Mouse (Mus musculus) kidney, embryonic 14.5 days (tissue): ENCODE measurements around the gene Pard3. TPM values are rescaled to one million over a fixed set of nuclear protein-coding genes. Genes with fewer than 3 reads are reported as not detected.
A peak's percentile ranks its signal among the peaks of the same experiment; 100 is the strongest.

Experiments used
- ATAC-seq: fragments of 200-750 bp; cut with Nextera tagmentation; 2 replicates; pipeline ENCODE4 v1.8.0; 2017; ENCODE audit warnings: moderate number of reproducible peaks, mild to moderate bottlenecking, moderate TSS enrichment, moderate library complexity; ENCODE audit not compliant: low FRiP score, low TSS enrichment
- H3K27ac ChIP-seq: fragments of 300-500 bp; sonication (generic); 2 replicates; pipeline ENCODE4 v1.5.1; 2014; ENCODE audit warnings: low read depth, mild to moderate bottlenecking, low read length, moderate library complexity, mixed read lengths
- H3K27me3 ChIP-seq: fragments of 300-500 bp; sonication (generic); 2 replicates; pipeline ENCODE4 v1.6.1; 2014; ENCODE audit warnings: mild to moderate bottlenecking, low read length; ENCODE audit not compliant: control insufficient read depth, insufficient read depth
- H3K36me3 ChIP-seq: fragments of 300-500 bp; sonication (generic); 2 replicates; pipeline ENCODE4 v1.6.1; 2014; ENCODE audit warnings: low read length, mixed read lengths; ENCODE audit not compliant: control insufficient read depth, insufficient read depth
- H3K4me1 ChIP-seq: fragments of 300-500 bp; sonication (generic); 2 replicates; pipeline ENCODE4 v1.6.1; 2014; ENCODE audit warnings: low read length, mixed read lengths; ENCODE audit not compliant: control insufficient read depth, insufficient read depth
- H3K4me2 ChIP-seq: fragments of 300-500 bp; sonication (generic); replicated peaks from 2 replicates; pipeline ENCODE4 v1.6.1; 2014; ENCODE audit warnings: low read depth, mild to moderate bottlenecking, low read length
- H3K4me3 ChIP-seq: fragments of 300-500 bp; sonication (generic); 2 replicates; pipeline ENCODE4 v1.5.1; 2014; ENCODE audit warnings: mild to moderate bottlenecking, low read length
- H3K9ac ChIP-seq: fragments of 300-500 bp; sonication (generic); 2 replicates; pipeline ENCODE4 v1.6.1; 2014; ENCODE audit warnings: low read depth, mild to moderate bottlenecking, low read length, moderate library complexity
- H3K9me3 ChIP-seq: fragments of 300-500 bp; sonication (generic); 2 replicates; pipeline ENCODE4 v1.6.1; 2016; ENCODE audit warnings: low read length; ENCODE audit not compliant: control insufficient read depth
- WGBS: fragments of 180-500 bp; shearing (Covaris S2); extraction: QIAGEN DNeasy Blood & Tissue Kit; methylation state at CpG from one replicate; pipeline ENCODE4 v1.1.7; 2014; 5-methylcytosine and 5-hydroxymethylcytosine counted together
- polyA plus RNA-seq: library from polyadenylated mRNA; unstranded; fragments of >200 nt; fragmentation: Nextera tagmentation; extraction: Ambion mirVana; gene quantifications from 2 replicates; pipeline ENCODE4 v1.2.1, GENCODE M21; 2014

The Pard3 gene
- polyA plus RNA-seq, 1 experiment from 2014 or later: 36.9 TPM

DNA sequence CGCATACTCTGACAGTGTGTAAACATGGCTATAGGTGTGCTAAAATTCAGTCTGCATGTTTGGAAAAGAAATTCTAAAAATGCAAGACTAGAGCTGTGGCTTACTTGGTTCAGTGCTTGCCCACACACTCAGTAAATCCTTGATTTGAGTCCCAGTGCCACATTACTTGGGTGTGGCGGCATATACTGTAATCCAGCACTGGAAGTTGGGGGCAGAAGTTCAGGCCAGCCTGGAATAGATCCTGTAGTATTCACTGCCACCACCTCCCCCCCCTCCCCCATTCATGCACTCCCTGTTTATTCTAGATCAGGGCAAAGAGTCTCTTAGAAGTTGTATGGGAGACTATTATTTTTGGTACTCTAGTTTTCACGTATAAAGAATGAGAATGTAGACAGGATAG, 52.1 kb downstream of the Pard3 start:
- Histone ChIP-seq H3K4me1 (0 out of 2 replicates have a peak, but pooled peaks cover 6% of the 10 kb centered on the region), H3K36me3 (no peaks in the 10 kb centered on the region), H3K4me3 (no peak overlapping the region), H3K4me2 (no peak overlapping the region), H3K9ac (no peak overlapping the region), H3K27me3 (no peaks in the 10 kb centered on the region), H3K9me3 (no peaks in the 10 kb centered on the region), H3K27ac (no peak overlapping the region)
- ATAC-seq: no peak
- WGBS: 81% methylated on average over 3 of the region's 3 CpGs

DNA sequence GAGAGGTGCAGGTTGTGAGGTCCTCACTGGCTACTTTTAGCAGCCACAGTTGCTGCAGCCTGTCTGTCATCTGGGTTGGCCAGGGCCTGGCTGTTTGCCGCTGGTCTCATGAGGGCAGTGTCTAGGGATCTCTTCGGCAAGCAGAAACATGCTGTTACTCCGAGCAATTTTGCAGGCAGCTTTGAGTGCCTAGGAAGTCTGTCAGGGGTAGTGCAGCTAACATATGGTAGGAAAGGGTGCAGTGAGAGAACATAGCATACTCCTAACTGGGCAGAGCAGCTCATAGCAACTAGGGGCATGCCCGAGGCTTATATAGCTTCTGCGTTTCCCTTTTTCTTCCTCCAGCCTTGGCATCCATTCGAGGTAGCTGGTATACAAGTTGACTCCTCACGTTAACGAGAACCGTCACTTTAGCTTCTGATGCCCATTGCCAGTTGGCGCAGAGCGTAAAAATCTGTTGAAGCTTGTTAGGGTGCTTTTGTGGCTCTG, 54.7 kb downstream of the Pard3 start:
- WGBS: 82% methylated on average over 11 of the region's 11 CpGs
- H3K4me3 ChIP-seq: no peak overlapping the region
- no peak overlapping the region for H3K4me2 ChIP-seq
- H3K27ac ChIP-seq: no peak overlapping the region
- H3K4me1 ChIP-seq: no peaks in the 10 kb centered on the region; the same call in 1 of the 2 replicates
- no peak for ATAC-seq
- H3K9me3 ChIP-seq: no peaks in the 10 kb centered on the region
- H3K36me3 ChIP-seq: no peaks in the 10 kb centered on the region
- H3K27me3 ChIP-seq: no peaks in the 10 kb centered on the region
- H3K9ac ChIP-seq: no peak overlapping the region

DNA sequence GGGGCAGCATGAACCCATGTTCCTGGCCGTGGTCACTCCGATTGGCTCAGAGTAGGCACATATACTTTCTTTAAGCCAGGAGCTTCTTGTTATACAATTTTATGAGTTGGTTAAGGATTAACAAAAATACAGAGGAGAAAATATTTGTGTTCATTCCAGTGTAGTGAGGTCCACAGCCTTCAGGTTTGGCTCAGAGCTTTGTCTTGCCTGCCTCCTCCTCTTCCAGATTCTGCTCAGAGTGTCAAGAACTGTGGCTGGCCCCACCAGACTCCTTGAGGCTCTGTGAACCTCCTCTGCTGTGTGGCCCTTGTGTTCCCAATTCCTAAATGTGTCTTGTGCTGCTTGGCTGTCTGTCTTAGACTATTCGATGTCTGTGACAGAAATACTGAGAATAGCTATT, 59.7 kb downstream of the Pard3 start:
- H3K4me2 ChIP-seq: no peak overlapping the region
- no peak overlapping the region for H3K9ac ChIP-seq
- no peaks in the 10 kb centered on the region for H3K9me3 ChIP-seq
- H3K4me1 ChIP-seq: peaks cover 22% of the 10 kb centered on the region; the same call in 1 of the 2 replicates
- WGBS: 85% methylated on average over 3 of the region's 3 CpGs
- no peaks in the 10 kb centered on the region for H3K36me3 ChIP-seq
- no peak for ATAC-seq
- H3K27ac ChIP-seq: no peak overlapping the region
- no peak overlapping the region for H3K4me3 ChIP-seq
- H3K27me3 ChIP-seq: no peaks in the 10 kb centered on the region

DNA sequence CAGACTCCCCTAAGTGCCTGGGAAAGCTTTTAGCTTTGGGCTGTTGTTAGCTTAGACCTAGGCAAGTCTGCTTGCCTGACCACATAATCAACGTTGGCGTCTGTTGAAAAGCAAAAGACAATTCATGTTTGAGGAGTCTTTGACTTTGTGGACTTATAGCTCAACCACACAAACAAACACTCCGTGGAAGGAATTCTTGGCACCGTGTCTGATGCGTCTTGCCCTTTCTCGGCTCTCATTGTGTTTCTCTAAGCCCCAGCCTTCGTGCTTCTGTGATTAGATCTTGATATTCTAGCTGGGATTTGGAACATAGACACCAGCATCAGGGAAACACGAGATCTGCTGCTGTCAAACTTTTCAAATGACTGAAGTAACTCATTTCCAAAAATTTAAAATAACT, 61.1 kb downstream of the Pard3 start:
- Histone ChIP-seq H3K4me2 (no peak overlapping the region), H3K27ac (no peak overlapping the region), H3K36me3 (no peaks in the 10 kb centered on the region), H3K4me3 (no peak overlapping the region), H3K9me3 (no peaks in the 10 kb centered on the region), H3K27me3 (no peaks in the 10 kb centered on the region), H3K4me1 (peaks cover 30% of the 10 kb centered on the region), H3K9ac (no peak overlapping the region)
- ATAC-seq: no peak
- 49% methylated on average over 8 of the region's 8 CpGs for WGBS

DNA sequence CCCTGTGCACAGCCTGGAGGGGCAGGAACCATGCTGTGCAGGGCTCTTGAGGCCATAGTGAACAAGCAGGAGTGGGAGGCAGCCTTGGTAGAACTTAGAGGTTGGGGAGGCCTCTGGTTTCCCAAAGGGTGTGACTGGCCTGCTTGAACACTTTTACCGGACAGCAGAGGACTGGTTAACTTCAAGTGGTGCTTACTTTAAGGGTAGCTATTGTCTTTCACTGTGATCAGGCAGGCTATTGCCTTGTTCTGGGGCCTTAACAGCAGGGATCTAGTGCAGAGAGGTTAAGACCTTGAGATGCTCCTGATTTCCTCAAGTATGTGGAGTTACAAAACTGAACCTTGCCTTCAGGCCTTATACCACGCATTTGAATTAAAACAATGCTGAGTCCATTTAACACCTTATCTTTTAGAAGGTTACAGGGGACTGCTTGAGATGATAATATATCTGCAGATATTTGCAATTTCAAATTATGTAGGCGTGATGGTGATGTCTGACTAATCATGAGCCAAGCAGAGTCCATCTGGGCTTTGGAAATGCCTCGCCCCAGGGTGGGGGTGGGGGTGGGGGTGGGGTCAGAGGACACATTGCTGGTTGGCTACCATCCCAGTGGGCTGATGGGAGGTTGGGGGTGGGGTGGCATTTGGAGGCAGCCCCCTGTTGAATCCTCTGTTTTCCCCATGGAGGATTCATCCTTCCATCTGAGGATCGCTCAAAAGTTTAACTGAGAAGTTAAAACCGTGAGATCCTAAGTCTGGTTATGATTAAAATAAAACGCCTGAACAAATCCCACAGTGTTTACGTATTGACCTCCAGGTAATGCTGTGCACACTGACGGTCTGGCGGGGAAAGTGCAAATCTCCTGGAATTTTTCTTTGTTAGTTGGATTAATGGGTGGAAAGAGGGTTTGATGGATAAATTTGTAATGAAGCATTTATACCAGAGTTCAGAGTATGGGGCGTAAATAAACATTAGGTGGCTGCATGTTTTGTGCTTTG, 62.3 kb downstream of the Pard3 start:
- Histone ChIP-seq H3K4me1 (peaks cover 37% of the 10 kb centered on the region), H3K27ac (no peak overlapping the region), H3K9ac (no peak overlapping the region), H3K4me2 (no peak overlapping the region), H3K36me3 (no peaks in the 10 kb centered on the region), H3K4me3 (no peak overlapping the region), H3K27me3 (no peaks in the 10 kb centered on the region), H3K9me3 (no peaks in the 10 kb centered on the region)
- 46% methylated on average over 11 of the region's 11 CpGs for WGBS
- no peak for ATAC-seq

DNA sequence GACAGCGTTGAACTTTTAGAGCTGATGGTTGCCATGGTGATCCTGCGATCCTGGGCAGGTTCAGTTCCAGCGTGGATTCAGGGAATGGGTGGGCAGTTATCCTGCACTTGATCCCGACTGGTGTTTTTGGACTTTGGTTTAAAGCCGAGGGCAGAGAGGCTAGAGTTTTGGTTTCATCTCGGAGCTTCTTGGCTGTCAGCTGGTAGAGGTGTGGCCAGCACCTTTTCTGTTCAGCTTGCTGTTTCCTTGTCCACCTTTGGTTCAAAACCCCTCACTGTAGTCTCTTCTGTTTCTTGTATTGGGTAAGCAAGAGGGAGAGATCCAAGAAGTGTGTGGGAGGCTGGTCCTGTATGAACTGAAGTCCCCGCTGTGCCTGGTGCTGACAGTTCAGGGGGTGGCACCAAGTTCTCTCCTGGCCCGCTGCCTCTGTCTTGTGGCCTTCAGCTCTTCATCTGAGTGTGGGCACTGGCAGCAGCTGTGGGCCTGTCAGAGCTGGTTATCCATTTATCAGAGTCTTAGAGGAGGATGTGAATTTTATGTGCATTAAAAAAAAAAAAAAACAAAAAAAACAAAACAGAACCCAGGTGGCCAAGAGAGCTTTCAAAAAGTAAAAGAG, 65.2 kb downstream of the Pard3 start:
- 41% methylated on average over 8 of the region's 8 CpGs for WGBS
- peak; percentile 17; the same call in 1 of the 2 replicates for ATAC-seq
- no peak overlapping the region for H3K4me2 ChIP-seq
- H3K9ac ChIP-seq: no peak overlapping the region
- peaks cover 37% of the 10 kb centered on the region for H3K4me1 ChIP-seq
- H3K4me3 ChIP-seq: no peak overlapping the region
- H3K27me3 ChIP-seq: no peaks in the 10 kb centered on the region
- H3K36me3 ChIP-seq: no peaks in the 10 kb centered on the region
- H3K27ac ChIP-seq: no peak overlapping the region
- H3K9me3 ChIP-seq: no peaks in the 10 kb centered on the region

DNA sequence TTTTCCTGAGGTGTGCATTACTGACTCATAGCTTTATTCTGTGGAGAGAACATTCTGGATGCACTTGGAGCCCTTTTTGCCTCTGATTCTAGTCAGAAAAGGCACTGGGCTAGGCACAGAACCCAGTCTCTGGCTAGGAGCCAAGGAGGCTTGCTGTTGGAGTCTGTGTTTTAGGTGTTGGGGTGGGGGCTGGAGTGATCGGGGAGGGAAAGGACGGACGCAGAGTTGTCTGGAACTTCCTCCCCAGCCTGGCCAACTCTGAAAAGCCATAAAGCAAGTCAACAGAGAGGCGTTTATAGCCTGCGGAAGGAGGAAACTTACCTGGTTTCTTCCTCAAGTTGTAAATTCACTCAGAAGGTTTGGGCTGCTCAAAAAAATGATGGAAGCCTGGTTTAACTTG, 70.6 kb downstream of the Pard3 start:
- Histone ChIP-seq H3K36me3 (no peaks in the 10 kb centered on the region), H3K27ac (no peak overlapping the region), H3K27me3 (no peaks in the 10 kb centered on the region), H3K9ac (no peak overlapping the region), H3K9me3 (no peaks in the 10 kb centered on the region), H3K4me3 (no peak overlapping the region), H3K4me2 (no peak overlapping the region), H3K4me1 (peaks cover 31% of the 10 kb centered on the region)
- no peak for ATAC-seq
- WGBS: 11% methylated on average over 5 of the region's 5 CpGs

DNA sequence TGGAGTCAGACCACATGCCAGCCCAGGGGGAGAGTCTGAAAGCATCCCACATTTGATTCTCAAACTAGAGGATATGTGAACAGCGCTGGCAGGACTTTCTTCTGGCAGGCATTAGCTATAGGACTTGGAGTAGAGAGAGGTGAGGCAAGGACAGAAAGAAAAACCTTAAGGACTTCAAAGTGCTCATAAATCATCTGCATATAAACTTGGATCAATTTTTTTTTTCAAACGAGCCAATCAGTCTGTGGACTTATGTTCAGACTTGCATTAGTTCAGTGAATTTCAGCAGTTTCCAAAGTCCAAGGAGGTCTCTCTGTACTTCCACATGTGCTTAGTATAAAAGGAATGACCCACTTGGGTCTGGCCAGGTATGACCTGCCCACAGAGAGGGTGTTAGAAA, 72.5 kb downstream of the Pard3 start:
- no peaks in the 10 kb centered on the region for H3K36me3 ChIP-seq
- H3K27me3 ChIP-seq: no peaks in the 10 kb centered on the region
- H3K4me3 ChIP-seq: no peak overlapping the region
- WGBS: 59% methylated on average over 2 of the region's 2 CpGs
- no peak overlapping the region for H3K4me2 ChIP-seq
- no peak for ATAC-seq
- no peak overlapping the region for H3K27ac ChIP-seq
- H3K4me1 ChIP-seq: peaks cover 24% of the 10 kb centered on the region
- no peak overlapping the region for H3K9ac ChIP-seq
- H3K9me3 ChIP-seq: no peaks in the 10 kb centered on the region

DNA sequence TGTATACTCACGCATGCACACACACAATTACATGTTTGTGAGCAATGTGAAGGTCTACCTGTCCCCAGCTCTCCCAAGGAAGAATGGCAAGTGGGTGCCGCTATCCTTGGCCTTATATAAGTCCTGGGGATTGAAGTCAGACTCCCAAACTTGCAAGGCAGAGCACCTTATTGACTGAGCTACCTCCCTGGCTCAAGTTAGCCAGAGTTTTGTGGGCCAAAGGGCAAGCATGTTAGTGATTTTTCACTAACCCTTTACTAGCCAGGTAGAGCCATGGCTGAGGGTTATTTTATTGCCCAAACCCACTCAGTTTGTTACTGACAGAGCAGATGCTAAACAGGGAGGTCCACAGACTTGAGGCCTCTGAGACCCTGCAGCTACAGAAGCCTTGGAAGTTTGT, 73.1 kb downstream of the Pard3 start:
- Histone ChIP-seq H3K27ac (no peak overlapping the region), H3K27me3 (no peaks in the 10 kb centered on the region), H3K9me3 (no peaks in the 10 kb centered on the region), H3K4me2 (no peak overlapping the region), H3K4me3 (no peak overlapping the region), H3K9ac (no peak overlapping the region), H3K36me3 (no peaks in the 10 kb centered on the region), H3K4me1 (peaks cover 24% of the 10 kb centered on the region)
- WGBS: 94% methylated on average over 2 of the region's 2 CpGs
- ATAC-seq: no peak
